Mouse (Mus musculus): ENCODE results near the gene Hnf1a. TPM values are rescaled to one million over a fixed set of nuclear protein-coding genes. Genes with fewer than 3 reads are reported as not detected.

The Hnf1a gene
- polyA plus RNA-seq, 1 experiment: 4.0 TPM

DNA sequence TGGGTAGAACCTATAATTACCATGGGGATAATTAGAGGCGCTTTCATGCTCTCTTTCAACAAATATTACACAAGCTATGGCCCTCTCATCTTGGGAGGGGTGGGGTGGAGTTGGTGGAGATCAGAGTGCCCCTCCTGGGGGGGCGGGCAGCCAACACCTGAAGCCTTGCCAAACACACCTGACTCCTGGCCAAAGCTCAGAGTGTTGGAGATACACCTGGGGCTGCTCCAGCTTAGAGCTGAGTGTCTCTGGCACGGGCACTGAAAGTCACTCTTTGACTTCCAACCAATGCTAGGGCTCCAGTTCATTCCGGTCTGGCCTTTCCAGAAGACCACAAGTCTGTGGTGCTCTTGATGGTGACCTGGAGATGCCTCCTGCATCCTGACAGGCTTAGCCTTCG lies 36.9 kb upstream of the Hnf1a start:
- no peaks in the 10 kb centered on the region for H3K27me3 ChIP-seq (ENCODE audit: control insufficient read depth, insufficient read depth, low read length)
- H3K27ac ChIP-seq (ENCODE audit: control insufficient read depth, insufficient read depth, low read length): no peak overlapping the region
- no peak overlapping the region for H3K4me3 ChIP-seq (ENCODE audit: control insufficient read depth, insufficient read depth, low read length)
- no peaks in the 10 kb centered on the region for H3K36me3 ChIP-seq (ENCODE audit: control insufficient read depth, insufficient read depth, low read length)
- TF ChIP-seq POLR2A (IDR thresholded peaks at IDR 0.05; ENCODE audit: control insufficient read depth, extremely low read depth, insufficient read depth, low read length, poor library complexity): no peak
- no peak for TF ChIP-seq CTCF (IDR thresholded peaks at IDR 0.05; ENCODE audit: borderline replicate concordance, control insufficient read depth, extremely low read depth, insufficient read depth, low read length, poor library complexity)
- H3K4me1 ChIP-seq (replicated peaks; ENCODE audit: control insufficient read depth, insufficient read depth, low read length): peaks cover 10% of the 10 kb centered on the region
- 88% methylated on average over 5 of the region's 5 CpGs for WGBS
- no peak for DNase-seq

DNA sequence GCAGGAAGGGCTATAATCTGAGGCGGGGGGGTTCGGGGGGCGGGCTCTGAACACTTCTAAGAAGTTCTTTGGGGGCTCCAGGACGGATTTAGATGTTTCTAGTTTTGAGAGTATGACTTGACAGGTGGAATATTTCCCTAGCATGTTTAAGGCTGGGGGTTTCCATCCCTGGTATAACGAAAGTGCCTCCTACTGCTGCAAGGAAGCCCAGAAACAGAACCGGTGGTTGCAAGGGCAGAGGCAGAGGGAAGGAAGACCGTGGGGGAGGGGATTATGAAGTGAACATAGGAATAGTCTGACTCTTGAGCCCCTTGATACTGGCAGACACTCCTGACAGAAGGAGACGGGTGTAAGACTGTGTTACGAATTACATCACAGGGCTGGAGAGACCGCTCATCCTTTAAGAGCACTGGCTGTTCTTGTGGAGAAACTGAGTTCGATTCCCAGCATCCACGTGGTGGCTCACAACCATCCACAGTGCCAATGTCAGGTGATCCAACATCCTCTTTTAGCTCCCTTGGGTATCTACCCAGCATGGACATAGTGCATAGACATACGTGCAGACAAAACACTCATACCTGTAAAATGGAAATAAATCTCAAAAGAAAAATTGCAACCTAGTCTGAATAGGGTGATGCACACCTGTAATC lies 32.5 kb upstream of the Hnf1a start:
- WGBS: 40% methylated on average over 13 of the region's 13 CpGs

DNA sequence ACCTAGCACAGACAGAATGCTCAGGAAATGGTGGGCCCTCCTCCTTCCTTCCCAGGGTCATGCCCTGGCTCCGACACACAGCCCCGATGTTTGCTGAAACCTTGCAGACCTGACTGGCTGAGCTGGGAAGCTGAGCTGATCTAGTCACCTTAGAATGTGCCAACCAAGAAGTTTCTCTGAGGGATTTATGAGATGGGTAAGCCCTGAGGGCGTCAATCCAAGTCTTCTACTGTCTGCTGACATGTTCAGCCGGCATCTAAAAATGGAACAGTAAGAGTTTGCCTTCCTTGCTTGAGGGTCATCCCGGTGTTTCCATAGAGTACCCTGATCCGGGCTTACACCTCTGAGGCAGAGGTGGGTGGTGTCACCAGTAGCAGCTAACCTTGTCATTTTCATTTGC lies 31.9 kb upstream of the Hnf1a start:
- WGBS: 35% methylated on average over 6 of the region's 6 CpGs
- H3K27me3 ChIP-seq (ENCODE audit: control insufficient read depth, insufficient read depth, low read length): no peaks in the 10 kb centered on the region
- H3K36me3 ChIP-seq (ENCODE audit: control insufficient read depth, insufficient read depth, low read length): no peaks in the 10 kb centered on the region
- no peak overlapping the region for H3K4me3 ChIP-seq (ENCODE audit: control insufficient read depth, insufficient read depth, low read length)
- TF ChIP-seq CTCF (IDR thresholded peaks at IDR 0.05; ENCODE audit: borderline replicate concordance, control insufficient read depth, extremely low read depth, insufficient read depth, low read length, poor library complexity): no peak
- TF ChIP-seq POLR2A (IDR thresholded peaks at IDR 0.05; ENCODE audit: control insufficient read depth, extremely low read depth, insufficient read depth, low read length, poor library complexity): no peak
- no peak for DNase-seq
- no peak overlapping the region for H3K27ac ChIP-seq (ENCODE audit: control insufficient read depth, insufficient read depth, low read length)
- H3K4me1 ChIP-seq (replicated peaks; ENCODE audit: control insufficient read depth, insufficient read depth, low read length): no peaks in the 10 kb centered on the region

More for the DNA sequence above, 32.5 kb upstream of the Hnf1a start:
- Histone ChIP-seq H3K36me3 (ENCODE audit: control insufficient read depth, insufficient read depth, low read length) (no peaks in the 10 kb centered on the region), H3K4me3 (ENCODE audit: control insufficient read depth, insufficient read depth, low read length) (no peak overlapping the region), H3K4me1 (replicated peaks; ENCODE audit: control insufficient read depth, insufficient read depth, low read length) (no peaks in the 10 kb centered on the region), H3K27ac (ENCODE audit: control insufficient read depth, insufficient read depth, low read length) (no peak overlapping the region), H3K27me3 (ENCODE audit: control insufficient read depth, insufficient read depth, low read length) (no peaks in the 10 kb centered on the region)
- no peak for DNase-seq
- TF ChIP-seq POLR2A (IDR thresholded peaks at IDR 0.05; ENCODE audit: control insufficient read depth, extremely low read depth, insufficient read depth, low read length, poor library complexity) (no peak), CTCF (IDR thresholded peaks at IDR 0.05; ENCODE audit: borderline replicate concordance, control insufficient read depth, extremely low read depth, insufficient read depth, low read length, poor library complexity) (no peak)

DNA sequence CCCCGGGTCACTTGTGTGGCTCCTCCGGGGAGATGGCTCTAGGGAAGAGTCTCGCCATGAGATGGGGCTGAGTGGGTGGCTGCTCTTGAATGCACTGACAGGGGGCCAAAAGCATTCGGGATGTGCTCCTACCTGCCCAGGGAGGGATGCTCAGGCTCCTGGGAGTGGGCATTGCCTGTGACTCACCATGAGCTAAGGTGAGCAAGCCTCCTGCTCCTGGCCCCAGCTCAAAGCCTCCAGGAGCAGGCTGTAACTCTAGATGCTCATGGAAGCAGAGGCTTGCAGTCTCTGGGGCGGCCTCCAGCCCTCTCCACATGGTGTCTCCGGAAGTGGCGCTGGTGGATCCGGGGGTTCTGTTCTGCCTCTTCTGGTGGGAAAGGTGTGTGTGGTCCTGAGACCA lies 30.6 kb upstream of the Hnf1a start:
- no peak overlapping the region for H3K27ac ChIP-seq (ENCODE audit: control insufficient read depth, insufficient read depth, low read length)
- DNase-seq: no peak
- H3K4me1 ChIP-seq (replicated peaks; ENCODE audit: control insufficient read depth, insufficient read depth, low read length): peaks cover 5% of the 10 kb centered on the region
- 94% methylated on average over 8 of the region's 8 CpGs for WGBS
- no peak for TF ChIP-seq CTCF (IDR thresholded peaks at IDR 0.05; ENCODE audit: borderline replicate concordance, control insufficient read depth, extremely low read depth, insufficient read depth, low read length, poor library complexity)
- TF ChIP-seq POLR2A (IDR thresholded peaks at IDR 0.05; ENCODE audit: control insufficient read depth, extremely low read depth, insufficient read depth, low read length, poor library complexity): no peak
- no peak overlapping the region for H3K4me3 ChIP-seq (ENCODE audit: control insufficient read depth, insufficient read depth, low read length)
- no peaks in the 10 kb centered on the region for H3K27me3 ChIP-seq (ENCODE audit: control insufficient read depth, insufficient read depth, low read length)
- no peaks in the 10 kb centered on the region for H3K36me3 ChIP-seq (ENCODE audit: control insufficient read depth, insufficient read depth, low read length)

DNA sequence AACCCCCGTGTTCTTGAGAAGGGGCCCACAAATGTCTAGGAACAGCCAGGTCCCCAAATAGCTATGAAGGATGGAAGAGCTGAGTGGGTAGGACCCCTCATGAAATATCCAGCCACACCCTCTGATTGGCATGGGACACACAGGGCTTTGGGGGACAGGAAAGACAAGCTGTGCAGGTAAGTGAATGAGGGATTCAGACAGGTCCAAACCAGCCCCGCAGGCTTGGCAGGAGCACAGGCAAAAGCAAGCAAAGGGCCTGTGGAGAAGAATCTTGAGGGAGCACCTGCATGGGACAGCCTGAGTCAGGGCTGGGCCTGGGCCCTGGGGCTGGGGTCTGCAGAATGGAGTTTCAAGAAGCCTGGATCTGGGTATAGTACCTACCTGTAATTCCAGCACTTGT lies 29.6 kb upstream of the Hnf1a start:
- H3K27ac ChIP-seq (ENCODE audit: control insufficient read depth, insufficient read depth, low read length): no peak overlapping the region
- WGBS: 90% methylated on average over 2 of the region's 2 CpGs
- no peak for TF ChIP-seq POLR2A (IDR thresholded peaks at IDR 0.05; ENCODE audit: control insufficient read depth, extremely low read depth, insufficient read depth, low read length, poor library complexity)
- TF ChIP-seq CTCF (IDR thresholded peaks at IDR 0.05; ENCODE audit: borderline replicate concordance, control insufficient read depth, extremely low read depth, insufficient read depth, low read length, poor library complexity): no peak
- DNase-seq: no peak
- no peak overlapping the region for H3K4me3 ChIP-seq (ENCODE audit: control insufficient read depth, insufficient read depth, low read length)
- H3K27me3 ChIP-seq (ENCODE audit: control insufficient read depth, insufficient read depth, low read length): no peaks in the 10 kb centered on the region
- H3K36me3 ChIP-seq (ENCODE audit: control insufficient read depth, insufficient read depth, low read length): no peaks in the 10 kb centered on the region
- H3K4me1 ChIP-seq (replicated peaks; ENCODE audit: control insufficient read depth, insufficient read depth, low read length): peaks cover 8% of the 10 kb centered on the region

DNA sequence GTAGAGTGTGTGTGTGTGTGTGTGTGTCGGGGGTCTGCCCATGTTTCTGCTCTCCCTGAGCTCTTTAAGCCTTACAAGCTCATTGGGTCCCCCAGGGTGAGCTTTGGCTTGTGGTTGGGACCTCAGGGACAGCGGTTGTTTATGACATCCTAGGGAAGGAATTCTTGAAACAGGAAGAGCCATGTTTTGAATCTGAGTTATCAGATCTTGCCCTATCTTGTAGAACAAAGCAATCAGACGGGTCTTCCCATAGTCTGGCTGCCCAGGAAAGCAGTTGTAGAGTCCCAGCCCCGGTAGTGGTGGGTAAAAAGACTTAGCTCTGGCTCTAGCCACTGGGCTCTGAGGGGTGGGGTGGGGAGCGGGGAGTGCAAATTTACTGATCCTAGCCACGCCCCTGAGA lies 26.4 kb upstream of the Hnf1a start:
- WGBS: 53% methylated on average over 6 of the region's 6 CpGs
- Histone ChIP-seq H3K27me3 (ENCODE audit: control insufficient read depth, insufficient read depth, low read length) (no peaks in the 10 kb centered on the region), H3K4me3 (ENCODE audit: control insufficient read depth, insufficient read depth, low read length) (no peak overlapping the region), H3K27ac (ENCODE audit: control insufficient read depth, insufficient read depth, low read length) (no peak overlapping the region), H3K36me3 (ENCODE audit: control insufficient read depth, insufficient read depth, low read length) (no peaks in the 10 kb centered on the region), H3K4me1 (replicated peaks; ENCODE audit: control insufficient read depth, insufficient read depth, low read length) (peaks cover 8% of the 10 kb centered on the region)
- TF ChIP-seq POLR2A (IDR thresholded peaks at IDR 0.05; ENCODE audit: control insufficient read depth, extremely low read depth, insufficient read depth, low read length, poor library complexity) (no peak), CTCF (IDR thresholded peaks at IDR 0.05; ENCODE audit: borderline replicate concordance, control insufficient read depth, extremely low read depth, insufficient read depth, low read length, poor library complexity) (no peak)
- DNase-seq: no peak

DNA sequence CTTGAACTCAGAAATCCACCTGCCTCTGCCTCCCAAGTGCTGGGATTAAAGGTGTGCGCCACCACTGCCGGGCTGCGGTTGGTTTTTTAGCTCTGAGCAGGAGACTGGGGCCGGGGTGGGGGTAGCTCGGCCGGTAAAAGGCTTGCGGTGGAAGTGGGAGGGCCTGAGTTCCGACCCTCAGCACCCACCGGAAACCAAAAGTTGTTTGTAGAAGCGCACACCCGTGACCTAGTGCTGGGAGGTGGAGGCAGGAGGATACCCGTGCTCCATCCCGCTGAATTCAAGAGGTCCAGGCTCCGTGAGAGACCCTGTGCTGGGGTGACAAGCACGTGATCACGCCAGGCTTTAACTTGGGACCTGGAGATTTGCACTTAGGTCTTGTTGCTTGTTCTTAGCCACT lies 25.6 kb upstream of the Hnf1a start:
- DNase-seq: no peak
- Histone ChIP-seq H3K27me3 (ENCODE audit: control insufficient read depth, insufficient read depth, low read length) (no peaks in the 10 kb centered on the region), H3K4me1 (replicated peaks; ENCODE audit: control insufficient read depth, insufficient read depth, low read length) (peaks cover 8% of the 10 kb centered on the region), H3K36me3 (ENCODE audit: control insufficient read depth, insufficient read depth, low read length) (no peaks in the 10 kb centered on the region), H3K4me3 (ENCODE audit: control insufficient read depth, insufficient read depth, low read length) (no peak overlapping the region; the same call in 1 of the 2 replicates), H3K27ac (ENCODE audit: control insufficient read depth, insufficient read depth, low read length) (no peak overlapping the region)
- no peak for TF ChIP-seq POLR2A (IDR thresholded peaks at IDR 0.05; ENCODE audit: control insufficient read depth, extremely low read depth, insufficient read depth, low read length, poor library complexity)
- no peak for TF ChIP-seq CTCF (IDR thresholded peaks at IDR 0.05; ENCODE audit: borderline replicate concordance, control insufficient read depth, extremely low read depth, insufficient read depth, low read length, poor library complexity)
- WGBS: 55% methylated on average over 16 of the region's 16 CpGs
